Comparison of ENCODE assay signal across 32 mouse cellular contexts in the genomic region with DNA sequence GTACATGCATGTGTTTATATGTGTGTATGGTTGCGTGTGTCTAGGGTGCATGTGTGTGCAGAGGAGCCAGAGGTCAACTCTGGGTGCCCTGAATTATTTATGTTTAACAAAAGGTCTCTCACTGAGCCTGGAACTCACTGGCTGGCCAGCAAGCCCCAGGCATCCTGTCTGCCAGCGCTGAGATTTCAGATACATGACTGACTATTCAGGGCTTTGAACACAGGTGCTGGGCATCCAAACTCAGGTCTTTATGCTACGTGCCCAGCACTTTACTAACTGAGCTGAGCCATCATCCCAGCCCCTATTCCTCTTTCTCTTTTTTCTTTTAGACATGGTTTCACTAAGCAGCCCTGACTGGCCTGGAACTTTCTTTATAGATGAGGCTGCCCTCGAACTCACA.
"Had no signal": no experiment of that assay in that cellular context is flagged by ENCODE, and none has a peak within 500 bp of the region (broad histone marks: within the 10 kb centered on the region; RNA-seq: fewer than 3 reads in every experiment).

No protein-coding gene starts in this region.

- H3K36me3 ChIP-seq: limb, embryonic 10.5 days; limb, embryonic 12.5 days; limb, embryonic 13.5 days; limb, embryonic 15.5 days; lung, embryonic 15.5 days; midbrain, embryonic 10.5 days; midbrain, embryonic 12.5 days; midbrain, embryonic 13.5 days; midbrain, embryonic 15.5 days; neural tube, embryonic 12.5 days had no signal

- ATAC-seq: liver, embryonic 12.5 days; liver, postnatal 0 days; lung, postnatal 0 days; midbrain, embryonic 13.5 days; midbrain, embryonic 15.5 days; midbrain, embryonic 16.5 days had no signal

- H3K4me2 ChIP-seq: limb, embryonic 12.5 days; limb, embryonic 13.5 days; limb, embryonic 15.5 days; liver, embryonic 11.5 days; liver, embryonic 12.5 days; liver, embryonic 13.5 days; liver, embryonic 15.5 days; lung, embryonic 14.5 days; lung, embryonic 15.5 days; midbrain, embryonic 12.5 days; midbrain, embryonic 13.5 days; midbrain, embryonic 15.5 days; neural tube, embryonic 12.5 days had no signal

- DNase-seq: left cerebral cortex, postnatal 4 days; liver; liver, embryonic 13.5 days; liver, postnatal 0 days; lung, adult 18-20 months; lung, adult 2 months; lung, embryonic 14.5 days; lung, postnatal 10 days; lung, postnatal 14 days; lung, postnatal 36 days; lung, postnatal 4 days; midbrain, embryonic 14.5 days had no signal

- H3K9ac ChIP-seq: limb, embryonic 12.5 days; limb, embryonic 13.5 days; limb, embryonic 15.5 days; liver, embryonic 12.5 days; liver, embryonic 13.5 days; liver, embryonic 14.5 days; liver, embryonic 15.5 days; liver, postnatal 0 days; lung, embryonic 14.5 days; lung, embryonic 15.5 days; midbrain, embryonic 12.5 days; midbrain, embryonic 13.5 days; midbrain, embryonic 15.5 days; neural tube, embryonic 12.5 days had no signal

- H3K27ac ChIP-seq: left cerebral cortex, adult 2 months; limb, embryonic 10.5 days; limb, embryonic 12.5 days; limb, embryonic 13.5 days; limb, embryonic 15.5 days; liver, embryonic 12.5 days; liver, embryonic 13.5 days; liver, embryonic 14.5 days; liver, embryonic 15.5 days; lung, embryonic 15.5 days; macrophage; midbrain, embryonic 10.5 days; midbrain, embryonic 12.5 days; midbrain, embryonic 13.5 days; midbrain, embryonic 15.5 days; neural tube, embryonic 12.5 days had no signal

- H3K4me1 ChIP-seq: liver, embryonic 12.5 days; liver, embryonic 13.5 days; liver, embryonic 15.5 days; midbrain, embryonic 15.5 days; neural tube, embryonic 12.5 days had no signal

- H3K4me3 ChIP-seq: left cerebral cortex, adult 2 months; limb, embryonic 10.5 days; limb, embryonic 12.5 days; limb, embryonic 13.5 days; limb, embryonic 15.5 days; liver, embryonic 12.5 days; liver, embryonic 13.5 days; liver, embryonic 15.5 days; lung, embryonic 15.5 days; megakaryocyte, embryonic 14.5 days; midbrain, embryonic 10.5 days; midbrain, embryonic 12.5 days; midbrain, embryonic 13.5 days; midbrain, embryonic 15.5 days; myocyte; neural tube, embryonic 12.5 days had no signal

- H3K9me3 ChIP-seq: limb, embryonic 10.5 days; limb, embryonic 12.5 days; limb, embryonic 13.5 days; limb, embryonic 15.5 days; liver, embryonic 12.5 days; liver, embryonic 13.5 days; liver, embryonic 15.5 days; lung, embryonic 15.5 days; megakaryocyte, embryonic 14.5 days; midbrain, embryonic 10.5 days; midbrain, embryonic 12.5 days; midbrain, embryonic 13.5 days; midbrain, embryonic 15.5 days; neural tube, embryonic 12.5 days had no signal

- H3K27me3 ChIP-seq: limb, embryonic 12.5 days; limb, embryonic 13.5 days; limb, embryonic 15.5 days; liver, embryonic 12.5 days; liver, embryonic 13.5 days; liver, embryonic 15.5 days; lung, embryonic 15.5 days; megakaryocyte, embryonic 14.5 days; midbrain, embryonic 12.5 days; midbrain, embryonic 13.5 days; midbrain, embryonic 15.5 days; neural tube, embryonic 12.5 days had no signal
